Mouse (Mus musculus) bone marrow, adult 2 months (tissue): ENCODE results near the gene Pard3b. TPM values are rescaled to one million over a fixed set of nuclear protein-coding genes. Genes with fewer than 3 reads are reported as not detected.
A peak's percentile ranks its signal among the peaks of the same experiment; 100 is the strongest.

Experiments used
- H3K27ac ChIP-seq: fragments of 200-500 bp; 2 replicates; pipeline ENCODE4 v1.5.1; 2012; ENCODE audit warnings: low read depth, mild to moderate bottlenecking, control low read depth, inconsistent platforms, low read length; ENCODE audit not compliant: control insufficient read depth, poor library complexity, insufficient read depth
- H3K4me1 ChIP-seq: fragments of 200-500 bp; 2 replicates; pipeline ENCODE4 v1.6.1; 2011; ENCODE audit warnings: low read length; ENCODE audit not compliant: control insufficient read depth, insufficient read depth
- H3K4me3 ChIP-seq: fragments of 200-500 bp; replicated peaks from 2 replicates; pipeline ENCODE3; 2011; ENCODE audit warnings: mild to moderate bottlenecking, low read depth, low read length, control low read depth; ENCODE audit not compliant: control insufficient read depth
- CTCF ChIP-seq: fragments of 200-500 bp; IDR thresholded peaks from 2 replicates; pipeline ENCODE4 v1.5.1; 2011; ENCODE audit warnings: low read length, control low read depth; ENCODE audit not compliant: control insufficient read depth, insufficient read depth
- POLR2A ChIP-seq: fragments of 200-500 bp; IDR thresholded peaks from 2 replicates; pipeline ENCODE4 v1.6.1; 2011; ENCODE audit warnings: low read depth, mild to moderate bottlenecking, control low read depth, low read length, borderline replicate concordance; ENCODE audit not compliant: control insufficient read depth
- WGBS: fragments of 180-500 bp; shearing (Covaris S2); methylation state at CpG from one replicate; pipeline ENCODE4 v1.1.7; 2018; 5-methylcytosine and 5-hydroxymethylcytosine counted together
- polyA plus RNA-seq: library from polyadenylated mRNA; stranded (reverse); fragments of >200 nt; gene quantifications from 2 replicates; pipeline ENCODE4 v1.2.4, GENCODE M21; 2011; ENCODE audit warnings: low replicate concordance; ENCODE audit not compliant: missing spikeins, insufficient read depth, insufficient read length

Pard3b gene
- polyA plus RNA-seq = 3.0 and 9.7 TPM in 2 replicates

DNA sequence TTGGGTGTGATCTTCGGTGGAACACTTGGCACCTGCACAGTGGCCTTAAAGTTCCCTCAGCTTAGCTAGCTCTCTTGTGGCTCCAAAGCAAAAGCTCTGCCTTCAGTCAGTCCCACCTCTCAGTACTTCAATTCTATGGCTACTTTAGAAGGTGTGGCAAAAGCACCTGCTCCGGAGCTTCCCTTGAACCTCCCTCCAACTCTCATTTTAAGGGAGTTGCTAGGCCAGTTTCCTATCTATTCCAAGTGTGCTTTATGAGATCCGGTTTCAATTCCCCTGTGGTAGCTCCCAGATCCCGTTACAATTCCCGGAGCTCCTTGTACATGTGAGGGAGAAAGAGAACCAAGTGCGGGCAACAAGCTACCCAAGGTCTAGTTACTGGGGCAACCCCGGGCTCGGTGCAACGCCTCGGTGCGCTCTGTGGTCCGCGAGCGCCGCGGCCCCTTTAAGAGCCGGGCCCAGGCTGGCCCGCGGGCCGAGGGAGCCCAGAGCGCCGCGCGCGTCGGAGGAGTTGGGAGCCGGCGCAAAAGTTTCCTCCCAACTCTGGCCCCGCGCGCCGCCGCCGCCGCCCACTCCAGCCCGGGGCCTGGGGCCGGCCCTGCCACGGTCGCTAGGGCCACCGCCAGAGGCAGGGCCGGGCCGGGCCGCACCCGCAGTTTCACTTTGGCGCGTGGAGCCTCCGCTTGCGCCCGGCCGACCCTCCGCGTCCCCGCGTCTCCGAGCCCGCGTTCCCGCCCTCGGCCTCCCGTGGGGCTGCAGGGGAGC lies at the start of gene Pard3b:
Gene Pard3b, plus strand, starts transcription at position 478 of the 765 bp plus-strand sequence.
- WGBS = under 1% methylated on average over 60 of the region's 60 CpGs
- Histone ChIP-seq H3K4me3 (peak within 1 kb of the TSS; percentile 66), H3K27ac (peak within 1 kb of the TSS; percentile 39; the same call in 1 of the 2 replicates), H3K4me1 (no peaks in the 10 kb centered on the region)
- TF ChIP-seq CTCF (no peak), POLR2A (no peak)

DNA sequence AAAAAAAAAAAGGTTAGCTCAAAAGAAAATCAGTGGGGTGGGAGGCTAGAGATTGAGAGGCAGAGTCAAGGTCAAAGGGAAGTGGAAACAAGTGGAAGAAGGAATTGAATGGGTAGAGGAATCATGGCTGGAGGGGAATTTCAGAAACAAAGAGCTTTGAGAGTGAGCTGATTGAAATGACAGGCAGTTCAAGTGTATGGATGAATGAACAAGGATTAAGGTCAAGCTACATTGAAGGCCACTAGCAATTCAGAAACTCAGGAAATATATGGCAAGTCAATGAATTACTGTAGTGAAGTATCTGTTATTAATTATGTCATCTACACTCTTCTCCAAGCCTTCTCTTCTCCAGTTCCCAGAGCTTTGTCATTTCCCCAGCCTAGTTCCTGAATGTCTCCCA lies 22.4 kb upstream of the Pard3b start:
- no peak overlapping the region for H3K4me3 ChIP-seq
- TF ChIP-seq POLR2A = no peak
- no peak for TF ChIP-seq CTCF
- H3K4me1 ChIP-seq = no peaks in the 10 kb centered on the region
- H3K27ac ChIP-seq = no peak overlapping the region

DNA sequence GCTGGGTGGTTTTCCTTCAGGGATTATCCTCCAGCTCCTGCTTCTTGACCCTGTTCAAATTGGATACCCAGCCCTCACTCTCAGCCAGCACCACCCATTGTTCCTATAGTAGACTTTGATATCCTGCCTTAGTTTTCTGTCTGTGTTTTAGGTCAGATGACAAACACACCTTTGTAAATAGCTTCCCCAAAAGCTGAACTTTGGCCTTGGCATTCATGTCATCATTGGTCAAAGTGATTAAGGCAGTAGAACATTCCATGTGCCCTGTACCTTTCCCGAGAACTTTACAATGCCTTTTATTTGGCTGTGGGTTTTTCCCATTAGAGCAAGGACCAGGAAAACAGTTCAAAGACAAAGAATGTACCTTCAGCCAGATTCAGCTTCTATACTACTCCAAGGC lies 18.0 kb upstream of the Pard3b start:
- Histone ChIP-seq H3K27ac (no peak overlapping the region), H3K4me1 (no peaks in the 10 kb centered on the region), H3K4me3 (no peak overlapping the region)
- 90% methylated on average over 1 of the region's 1 CpGs for WGBS
- TF ChIP-seq POLR2A (no peak), CTCF (no peak)

DNA sequence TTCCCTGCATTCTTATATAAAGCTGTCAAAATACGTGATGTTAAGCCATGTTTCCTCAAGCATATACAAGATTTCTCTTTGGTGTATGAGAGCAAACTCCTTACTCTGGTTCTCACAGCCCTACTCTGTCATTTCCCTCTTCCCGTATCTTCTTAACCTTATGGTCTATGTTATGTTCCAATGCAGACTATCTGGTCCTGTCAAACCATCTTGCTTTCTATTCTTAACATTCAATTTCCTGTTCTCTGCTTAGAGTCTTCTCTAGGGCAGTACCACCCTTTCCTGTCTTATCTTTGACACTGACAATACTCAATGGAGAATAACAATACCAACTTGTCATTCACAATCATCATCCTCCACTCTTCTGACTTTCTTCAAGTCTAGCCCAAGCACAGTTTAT lies 8.8 kb upstream of the Pard3b start:
- TF ChIP-seq CTCF (no peak), POLR2A (no peak)
- WGBS = 59% methylated on average over 2 of the region's 2 CpGs
- Histone ChIP-seq H3K4me3 (no peak overlapping the region), H3K4me1 (no peaks in the 10 kb centered on the region), H3K27ac (no peak overlapping the region)

DNA sequence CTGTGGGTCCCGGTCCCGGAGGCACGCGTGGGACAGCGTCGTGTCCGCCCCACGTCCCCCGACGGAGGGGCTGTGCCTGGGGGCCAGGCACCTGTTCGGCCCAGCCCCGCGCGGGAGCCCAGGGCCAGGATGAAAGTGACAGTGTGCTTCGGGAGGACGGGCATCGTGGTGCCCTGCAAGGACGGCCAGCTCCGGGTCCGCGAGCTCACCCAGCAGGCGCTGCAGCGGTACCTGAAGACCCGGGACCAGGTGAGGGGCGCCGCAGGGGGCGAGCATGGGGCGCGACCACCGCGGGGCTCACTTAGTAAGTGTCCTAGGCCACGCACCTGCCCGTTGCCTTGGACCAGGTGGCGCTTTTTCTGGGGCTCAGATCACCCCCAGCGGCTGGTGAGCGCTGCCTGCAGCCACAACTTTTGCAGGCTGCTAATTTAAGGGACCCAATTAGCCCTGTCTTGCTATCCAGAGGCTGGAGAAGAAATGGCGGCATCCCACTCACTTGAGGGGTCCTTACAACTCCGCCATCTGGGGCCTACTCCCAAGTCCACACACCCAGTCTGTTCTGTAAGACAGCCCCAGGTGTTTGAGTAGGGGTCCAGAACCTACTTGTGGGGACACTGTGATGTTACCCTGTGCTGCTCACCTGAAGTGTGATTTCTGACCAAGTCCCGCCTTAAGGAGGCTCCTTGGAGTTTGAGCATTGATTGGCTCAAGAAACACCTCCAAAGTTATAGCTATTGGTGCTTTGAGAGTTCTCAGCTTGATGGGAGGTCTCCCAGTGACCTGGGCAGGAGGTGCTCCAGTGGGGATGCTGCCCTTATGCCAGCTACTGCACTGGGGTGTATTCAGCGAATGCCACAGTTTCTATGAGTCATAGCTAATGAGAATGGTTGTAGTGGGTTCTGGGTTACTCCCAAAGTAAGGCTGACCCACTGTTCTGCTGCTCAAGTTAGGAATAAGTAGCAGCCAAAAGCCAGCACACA lies 780 bp downstream of the Pard3b start:
- Histone ChIP-seq H3K4me3 (peak overlapping the region; percentile 66), H3K27ac (peak overlapping the region; percentile 39; the same call in 1 of the 2 replicates), H3K4me1 (no peaks in the 10 kb centered on the region)
- 5% methylated on average over 37 of the region's 40 CpGs for WGBS
- TF ChIP-seq CTCF = no peak
- no peak for TF ChIP-seq POLR2A

DNA sequence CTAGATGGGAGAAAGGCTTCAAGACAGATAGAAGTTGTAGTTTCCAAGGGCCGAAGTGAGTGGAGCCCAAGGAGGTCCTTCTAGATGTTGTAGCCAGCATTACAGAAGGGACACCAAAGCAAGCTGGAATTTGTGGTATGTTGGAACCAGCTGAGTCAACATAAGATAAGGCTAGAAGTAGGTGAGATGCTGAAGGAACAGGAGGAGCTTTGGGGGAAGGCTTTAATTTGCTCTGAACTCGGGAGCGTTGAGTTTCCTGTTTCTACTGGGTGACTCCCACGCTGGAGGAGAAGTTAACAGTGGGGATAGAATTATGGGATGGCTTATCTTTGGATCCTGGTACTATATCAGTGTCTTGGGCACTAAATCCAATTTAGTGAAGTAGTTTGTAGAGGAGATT lies 3.3 kb downstream of the Pard3b start:
- Histone ChIP-seq H3K4me3 (no peak overlapping the region), H3K27ac (no peak overlapping the region), H3K4me1 (no peaks in the 10 kb centered on the region)
- WGBS = 58% methylated on average over 4 of the region's 4 CpGs
- TF ChIP-seq POLR2A (no peak), CTCF (no peak)

DNA sequence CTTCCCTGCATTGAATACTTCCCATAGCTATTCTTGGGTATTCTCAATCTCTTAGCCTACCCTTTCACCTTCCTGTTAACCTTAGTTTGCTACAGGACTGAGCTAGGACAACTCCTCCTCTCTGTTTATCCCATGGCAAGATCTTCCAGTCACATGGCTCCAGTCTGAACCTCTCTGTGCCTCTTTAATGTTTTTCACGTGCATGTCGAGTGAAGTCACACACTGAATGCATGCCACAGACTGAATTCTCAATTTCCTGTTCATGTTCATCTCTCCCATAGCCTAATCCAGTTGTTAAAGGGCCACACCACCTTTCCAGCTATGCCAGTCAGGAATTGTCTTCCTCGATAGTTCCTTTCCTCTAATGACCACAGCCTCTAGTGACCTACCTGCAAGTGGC lies 6.4 kb downstream of the Pard3b start:
- WGBS = 60% methylated on average over 3 of the region's 3 CpGs
- TF ChIP-seq POLR2A (no peak), CTCF (no peak)
- Histone ChIP-seq H3K4me3 (no peak overlapping the region), H3K4me1 (no peaks in the 10 kb centered on the region), H3K27ac (no peak overlapping the region)

DNA sequence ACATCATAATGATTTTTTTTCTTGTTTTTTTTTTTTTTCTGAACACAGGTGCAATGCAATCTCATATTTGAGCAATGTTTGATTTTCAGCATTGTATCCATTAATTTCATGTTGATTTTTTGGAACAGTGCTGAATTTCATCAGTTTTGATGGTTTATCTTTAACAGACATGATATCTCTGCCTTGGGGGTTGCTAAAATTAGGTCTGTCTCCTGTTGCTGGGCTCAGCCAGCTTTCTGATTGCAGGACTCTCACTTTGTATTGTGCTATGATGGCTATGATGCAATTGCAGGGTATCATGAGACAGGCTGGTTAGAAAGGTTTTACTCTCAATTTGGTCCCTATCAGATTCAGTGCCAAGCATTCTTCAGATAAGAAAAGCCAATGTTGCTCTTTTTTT lies 11.3 kb downstream of the Pard3b start:
- H3K27ac ChIP-seq = no peak overlapping the region
- H3K4me1 ChIP-seq = no peaks in the 10 kb centered on the region
- TF ChIP-seq CTCF (no peak), POLR2A (no peak)
- no peak overlapping the region for H3K4me3 ChIP-seq
